Mouse (Mus musculus) heart, postnatal 0 days (tissue): ENCODE data around the gene Epc2. TPM values are rescaled to one million over a fixed set of nuclear protein-coding genes. Genes with fewer than 3 reads are reported as not detected.

Experiments
- ATAC-seq: fragments of 200-750 bp; cut with Nextera tagmentation; 2 replicates; pipeline ENCODE4 v1.8.0; 2017; ENCODE audit warnings: low read depth, moderate number of reproducible peaks, moderate library complexity; ENCODE audit not compliant: insufficient read depth
- DNase-seq: peaks from one replicate; pipeline ENCODE4 v3.0.0-alpha.2; 2016; ENCODE audit warnings: low spot score
- H3K27ac ChIP-seq: fragments of 300-500 bp; sonication (generic); 2 replicates; pipeline ENCODE4 v1.5.1; 2014; ENCODE audit warnings: low read depth, mild to moderate bottlenecking
- H3K27me3 ChIP-seq: fragments of 300-500 bp; sonication (generic); 2 replicates; pipeline ENCODE4 v1.6.1; 2014; ENCODE audit warnings: low read length, mixed read lengths; ENCODE audit not compliant: control insufficient read depth, insufficient read depth
- H3K36me3 ChIP-seq: fragments of 300-500 bp; sonication (generic); replicated peaks from 2 replicates; pipeline ENCODE4 v1.6.1; 2014; ENCODE audit warnings: low read length, mixed read lengths; ENCODE audit not compliant: control insufficient read depth, insufficient read depth
- H3K4me1 ChIP-seq: fragments of 300-500 bp; sonication (generic); 2 replicates; pipeline ENCODE4 v1.6.1; 2014; ENCODE audit warnings: antibody characterized with exemption; ENCODE audit not compliant: control insufficient read depth, insufficient read depth
- H3K4me2 ChIP-seq: fragments of 300-500 bp; sonication (generic); 2 replicates; pipeline ENCODE4 v1.6.1; 2014; ENCODE audit warnings: low read depth, mild to moderate bottlenecking, low read length, moderate library complexity
- H3K4me3 ChIP-seq: fragments of 300-500 bp; sonication (generic); 2 replicates; pipeline ENCODE4 v1.5.1; 2014; ENCODE audit warnings: low read depth, low read length
- H3K9ac ChIP-seq: fragments of 300-500 bp; sonication (generic); replicated peaks from 2 replicates; pipeline ENCODE4 v1.6.1; 2014; ENCODE audit warnings: low read depth, low read length, mixed read lengths
- H3K9me3 ChIP-seq: fragments of 300-500 bp; sonication (generic); replicated peaks from 2 replicates; pipeline ENCODE4 v1.6.1; 2016; ENCODE audit warnings: low read length; ENCODE audit not compliant: control insufficient read depth
- CTCF ChIP-seq: IDR thresholded peaks from 2 replicates; pipeline ENCODE4 v1.5.1; 2016; ENCODE audit warnings: antibody characterized with exemption, control low read depth, low read depth
- EP300 ChIP-seq: IDR thresholded peaks from 2 replicates; pipeline ENCODE4 v1.6.1; 2016; ENCODE audit warnings: antibody characterized with exemption, low read depth
- WGBS: fragments of 180-500 bp; shearing (Covaris S2); extraction: QIAGEN DNeasy Blood & Tissue Kit; methylation state at CpG from one replicate; pipeline ENCODE4 v1.1.7; 2014; 5-methylcytosine and 5-hydroxymethylcytosine counted together
- polyA plus RNA-seq: library from polyadenylated mRNA; unstranded; fragments of >200 nt; fragmentation: Nextera tagmentation; extraction: Ambion mirVana; gene quantifications from 2 replicates; pipeline ENCODE4 v1.2.1, GENCODE M21; 2015
- total RNA-seq: library from RNA; depleted of rRNA; stranded (reverse); fragments of >200 nt; gene quantifications from 2 replicates; pipeline ENCODE4 v1.2.3, GENCODE M21; 2014; ENCODE audit warnings: low replicate concordance

The Epc2 gene
- total and polyA plus RNA-seq, 2 experiments from 2014 or later, result 3.2 to 7.1 TPM

DNA sequence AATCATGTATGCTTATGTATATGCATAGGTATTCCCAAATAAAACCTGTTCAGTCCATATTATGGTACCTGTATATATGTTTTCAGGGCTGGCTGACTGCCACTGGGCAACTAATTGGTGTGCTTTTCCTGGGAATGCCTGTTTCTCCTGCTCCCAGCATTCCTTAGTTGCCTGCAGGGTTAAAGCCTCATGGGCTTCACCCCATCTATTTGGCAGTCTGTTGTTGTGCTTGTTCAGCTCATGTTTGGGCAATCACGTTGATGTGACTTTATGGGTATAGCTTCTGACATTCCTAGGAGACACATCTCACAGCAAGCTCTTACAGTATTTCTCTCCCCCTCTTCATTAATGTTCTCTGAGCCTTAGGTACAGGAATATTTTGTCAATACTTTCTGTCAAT is 59.5 kb downstream of the Epc2 start:
- ATAC-seq (no peak), DNase-seq (no peak)
- Histone ChIP-seq H3K36me3 (no peaks in the 10 kb centered on the region), H3K9me3 (no peaks in the 10 kb centered on the region), H3K27me3 (no peaks in the 10 kb centered on the region), H3K4me2 (no peak overlapping the region), H3K4me1 (peaks cover 7% of the 10 kb centered on the region), H3K4me3 (no peak overlapping the region), H3K27ac (no peak overlapping the region), H3K9ac (no peak overlapping the region)
- WGBS, result 38% methylated on average over 1 of the region's 1 CpGs
- no peak for TF ChIP-seq EP300
- no peak for TF ChIP-seq CTCF

DNA sequence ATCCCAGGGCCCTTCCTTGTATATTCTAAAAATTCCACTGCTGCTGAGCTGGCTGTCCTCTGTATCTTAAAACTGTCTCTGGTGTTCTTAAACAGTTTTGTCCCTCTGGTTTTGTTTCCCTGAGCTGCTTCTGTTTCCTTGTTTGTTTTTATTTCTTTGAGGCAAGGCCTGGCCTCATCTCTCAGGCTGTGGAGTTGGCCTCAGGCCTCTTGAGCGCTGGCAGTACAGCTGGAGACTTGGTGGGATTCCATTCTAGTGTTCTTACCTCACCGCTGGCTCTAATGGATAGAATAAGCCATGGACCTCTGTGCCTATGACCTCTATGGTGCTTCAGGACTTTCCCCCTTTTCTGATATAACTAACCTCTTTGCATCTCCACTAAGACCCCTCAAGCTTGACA is 64.7 kb downstream of the Epc2 start:
- Histone ChIP-seq H3K4me1 (peaks cover 10% of the 10 kb centered on the region), H3K27me3 (no peaks in the 10 kb centered on the region), H3K9me3 (no peaks in the 10 kb centered on the region), H3K27ac (0 out of 2 replicates have a peak overlapping the region, but pooled peaks have one; percentile 6), H3K4me3 (no peak overlapping the region), H3K4me2 (no peak overlapping the region), H3K36me3 (no peaks in the 10 kb centered on the region), H3K9ac (no peak overlapping the region)
- DNase-seq (no peak), ATAC-seq (no peak)
- WGBS, result 44% methylated on average over 2 of the region's 2 CpGs
- no peak for TF ChIP-seq CTCF
- no peak for TF ChIP-seq EP300

DNA sequence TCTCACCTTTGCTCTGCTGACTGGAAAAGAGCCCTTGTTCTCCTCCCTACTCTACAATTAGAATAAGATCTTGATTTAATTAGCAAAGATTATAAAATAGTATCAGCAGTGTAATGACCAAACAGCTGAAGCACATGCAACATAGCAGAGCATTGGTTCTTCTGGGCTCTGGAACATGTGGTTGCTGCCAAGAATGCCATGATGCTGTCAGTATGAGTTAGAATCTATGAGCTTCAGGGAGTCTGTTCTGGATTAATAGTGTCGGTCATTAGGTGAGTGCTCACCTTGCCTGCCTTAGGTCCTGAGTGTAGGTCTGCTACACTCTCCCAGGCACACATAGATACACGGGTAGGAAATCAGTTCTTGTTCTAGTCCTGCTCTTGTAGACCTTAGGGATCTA is 69.1 kb downstream of the Epc2 start:
- H3K4me2 ChIP-seq, result no peak overlapping the region
- no peak for DNase-seq
- H3K9me3 ChIP-seq, result no peaks in the 10 kb centered on the region
- TF ChIP-seq EP300, result no peak
- TF ChIP-seq CTCF, result no peak
- no peaks in the 10 kb centered on the region for H3K27me3 ChIP-seq
- no peak overlapping the region for H3K9ac ChIP-seq
- peaks cover 8% of the 10 kb centered on the region for H3K4me1 ChIP-seq
- ATAC-seq, result no peak
- H3K36me3 ChIP-seq, result peaks cover 15% of the 10 kb centered on the region; the same call in 1 of the 2 replicates
- no peak overlapping the region for H3K27ac ChIP-seq
- WGBS, result 76% methylated on average over 2 of the region's 2 CpGs
- no peak overlapping the region for H3K4me3 ChIP-seq

DNA sequence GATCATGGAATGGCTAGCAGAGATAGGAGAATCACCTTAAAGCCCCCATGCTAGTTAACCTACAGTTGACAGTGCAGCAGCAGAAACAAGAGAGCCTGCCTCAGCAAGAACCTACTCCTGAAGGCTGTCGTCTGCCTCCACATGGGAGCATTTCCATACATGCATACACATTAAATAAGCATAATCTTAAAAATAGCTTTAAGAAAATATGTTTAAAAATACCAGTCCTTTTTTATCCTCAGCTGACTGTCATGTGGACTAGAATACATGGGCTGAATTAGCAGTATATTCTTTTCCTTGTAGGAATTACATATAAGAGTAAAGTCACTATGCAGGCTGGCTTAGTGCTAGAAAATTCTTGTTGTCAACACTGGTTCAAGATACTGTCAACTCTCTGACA is 69.7 kb downstream of the Epc2 start:
- ATAC-seq (no peak), DNase-seq (no peak)
- Histone ChIP-seq H3K9ac (no peak overlapping the region), H3K27ac (no peak overlapping the region), H3K4me1 (0 out of 2 replicates have a peak, but pooled peaks cover 2% of the 10 kb centered on the region), H3K36me3 (peaks cover 15% of the 10 kb centered on the region; the same call in 1 of the 2 replicates), H3K4me3 (no peak overlapping the region), H3K4me2 (no peak overlapping the region), H3K9me3 (no peaks in the 10 kb centered on the region), H3K27me3 (no peaks in the 10 kb centered on the region)
- WGBS, result 58% methylated on average over 1 of the region's 1 CpGs
- no peak for TF ChIP-seq EP300
- no peak for TF ChIP-seq CTCF

DNA sequence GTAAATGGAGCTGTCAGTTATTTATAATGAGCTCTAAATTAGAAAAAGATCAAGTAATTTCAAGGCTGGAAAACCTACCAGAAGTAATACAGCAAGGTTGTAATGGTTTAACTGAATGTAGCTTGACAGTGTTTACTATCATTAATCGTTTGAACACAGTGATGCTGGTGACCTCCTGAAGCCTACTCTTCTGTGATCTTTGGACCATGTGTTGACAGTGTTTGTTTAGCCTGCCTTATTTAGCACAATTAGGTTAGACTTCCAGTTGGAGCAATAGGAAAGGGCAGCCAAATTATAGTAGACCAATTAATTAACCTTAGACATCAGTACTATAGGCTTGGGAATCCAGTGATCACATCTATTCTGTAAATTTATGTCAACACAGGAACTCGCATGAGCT is 70.3 kb downstream of the Epc2 start:
- Histone ChIP-seq H3K36me3 (peaks cover 15% of the 10 kb centered on the region; the same call in 1 of the 2 replicates), H3K27ac (no peak overlapping the region), H3K4me1 (no peaks in the 10 kb centered on the region), H3K9me3 (no peaks in the 10 kb centered on the region), H3K9ac (no peak overlapping the region), H3K27me3 (no peaks in the 10 kb centered on the region), H3K4me3 (no peak overlapping the region), H3K4me2 (no peak overlapping the region)
- WGBS, result 71% methylated on average over 2 of the region's 2 CpGs
- DNase-seq (no peak), ATAC-seq (no peak)
- TF ChIP-seq CTCF, result no peak
- no peak for TF ChIP-seq EP300

DNA sequence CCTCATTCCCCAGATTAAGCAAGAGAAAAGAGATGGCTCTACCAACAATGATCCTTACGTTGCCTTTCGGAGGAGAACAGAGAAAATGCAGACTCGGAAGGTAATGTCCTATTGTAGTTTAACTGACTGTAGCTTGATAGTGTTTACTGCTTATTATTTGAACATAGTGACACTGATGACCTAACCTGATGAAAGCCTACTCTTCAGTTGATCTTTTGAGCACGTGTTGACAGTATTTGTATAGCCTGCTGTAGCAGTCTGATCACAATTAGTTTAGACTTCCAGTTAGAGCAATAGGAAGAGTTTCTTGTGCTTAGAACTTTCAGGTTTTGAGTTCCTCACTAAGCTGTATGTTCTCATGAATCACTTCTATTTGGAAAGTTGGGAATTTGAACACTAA is 71.3 kb downstream of the Epc2 start:
- 90% methylated on average over 4 of the region's 4 CpGs for WGBS

More for the DNA sequence above, 71.3 kb downstream of the Epc2 start:
- H3K4me1 ChIP-seq, result no peaks in the 10 kb centered on the region
- ATAC-seq, result no peak
- peaks cover 15% of the 10 kb centered on the region; the same call in 1 of the 2 replicates for H3K36me3 ChIP-seq
- H3K4me2 ChIP-seq, result no peak overlapping the region
- H3K4me3 ChIP-seq, result no peak overlapping the region
- H3K9me3 ChIP-seq, result no peaks in the 10 kb centered on the region
- H3K27me3 ChIP-seq, result no peaks in the 10 kb centered on the region
- TF ChIP-seq CTCF, result no peak
- no peak for TF ChIP-seq EP300
- H3K9ac ChIP-seq, result no peak overlapping the region
- DNase-seq, result no peak
- H3K27ac ChIP-seq, result no peak overlapping the region
